Mouse (Mus musculus) cerebellum, adult 8-10 months (tissue): ENCODE measurements around the gene Plcd3.

Experiments
- DNase-seq: peaks from one replicate; pipeline ENCODE4 v3.0.0; 2022

The Plcd3 gene

DNA sequence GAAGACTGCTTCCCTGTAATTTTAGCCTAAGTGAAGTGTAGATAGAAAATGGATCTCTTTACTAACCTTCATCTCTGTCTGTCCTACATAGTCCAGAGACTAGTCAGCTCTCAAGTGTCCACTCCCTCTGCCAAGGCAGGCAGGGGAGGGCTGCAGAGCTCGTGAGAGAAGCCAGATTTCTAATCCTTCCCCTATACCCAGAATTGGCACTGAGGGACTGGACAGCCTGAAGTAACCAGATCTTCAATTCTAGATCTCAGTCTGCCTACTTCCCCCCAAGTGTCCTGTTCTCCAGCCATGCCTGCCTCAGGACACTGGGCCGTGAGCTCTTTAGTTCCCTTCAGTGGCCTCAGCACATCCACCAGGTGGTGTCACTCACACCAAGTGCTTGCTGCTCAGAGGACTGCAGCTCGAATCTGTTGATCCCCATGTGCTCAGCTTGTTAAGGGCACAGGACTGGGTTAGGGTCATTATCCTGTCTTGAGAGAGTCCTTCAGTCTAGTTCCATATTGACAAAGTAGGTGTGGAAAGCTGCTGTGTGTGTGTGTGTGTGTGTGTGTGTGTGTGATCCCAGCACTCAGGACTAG lies 42.9 kb downstream of the Plcd3 start:
- DNase-seq: no peak

DNA sequence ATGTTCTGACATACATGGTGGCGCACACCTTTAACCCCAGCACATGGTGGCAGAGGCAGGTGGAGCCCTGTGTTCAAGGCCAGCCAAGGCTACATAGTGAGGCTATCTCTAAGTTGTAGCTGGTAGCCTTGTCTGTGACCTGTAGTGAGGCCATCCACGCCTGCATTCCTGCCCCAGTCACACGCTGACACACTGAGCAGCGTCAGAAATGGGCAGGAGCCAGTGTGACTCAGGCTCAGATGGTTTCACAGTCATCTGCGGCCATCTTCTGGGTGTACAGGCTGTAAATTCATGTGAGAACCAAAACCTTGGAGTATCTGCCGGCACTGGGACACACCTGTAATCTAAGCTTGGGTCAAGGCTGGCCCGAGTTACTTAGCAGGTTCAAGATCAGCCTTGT lies 44.8 kb downstream of the Plcd3 start:
- DNase-seq: no peak

DNA sequence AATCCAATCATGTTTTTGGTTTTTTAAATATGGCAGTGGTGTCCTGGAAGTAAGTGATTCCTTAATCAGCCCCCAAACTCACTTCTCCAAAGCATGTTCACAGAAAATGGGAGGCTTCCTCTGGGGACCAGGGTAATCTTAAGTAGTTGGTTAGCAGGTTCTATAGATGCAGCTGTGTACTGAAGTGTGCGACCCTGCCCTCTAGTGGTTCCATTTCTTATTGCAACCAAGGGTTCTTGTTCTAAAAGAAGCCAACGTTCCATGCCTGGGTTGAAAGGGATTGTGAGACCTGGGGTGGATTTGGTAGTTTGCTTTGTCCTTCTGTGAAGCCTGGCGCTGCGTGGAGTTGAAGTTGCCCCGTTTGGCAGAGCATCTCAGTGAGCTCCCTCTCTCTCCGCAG lies 46.7 kb downstream of the Plcd3 start:
- peak; percentile 78 for DNase-seq

DNA sequence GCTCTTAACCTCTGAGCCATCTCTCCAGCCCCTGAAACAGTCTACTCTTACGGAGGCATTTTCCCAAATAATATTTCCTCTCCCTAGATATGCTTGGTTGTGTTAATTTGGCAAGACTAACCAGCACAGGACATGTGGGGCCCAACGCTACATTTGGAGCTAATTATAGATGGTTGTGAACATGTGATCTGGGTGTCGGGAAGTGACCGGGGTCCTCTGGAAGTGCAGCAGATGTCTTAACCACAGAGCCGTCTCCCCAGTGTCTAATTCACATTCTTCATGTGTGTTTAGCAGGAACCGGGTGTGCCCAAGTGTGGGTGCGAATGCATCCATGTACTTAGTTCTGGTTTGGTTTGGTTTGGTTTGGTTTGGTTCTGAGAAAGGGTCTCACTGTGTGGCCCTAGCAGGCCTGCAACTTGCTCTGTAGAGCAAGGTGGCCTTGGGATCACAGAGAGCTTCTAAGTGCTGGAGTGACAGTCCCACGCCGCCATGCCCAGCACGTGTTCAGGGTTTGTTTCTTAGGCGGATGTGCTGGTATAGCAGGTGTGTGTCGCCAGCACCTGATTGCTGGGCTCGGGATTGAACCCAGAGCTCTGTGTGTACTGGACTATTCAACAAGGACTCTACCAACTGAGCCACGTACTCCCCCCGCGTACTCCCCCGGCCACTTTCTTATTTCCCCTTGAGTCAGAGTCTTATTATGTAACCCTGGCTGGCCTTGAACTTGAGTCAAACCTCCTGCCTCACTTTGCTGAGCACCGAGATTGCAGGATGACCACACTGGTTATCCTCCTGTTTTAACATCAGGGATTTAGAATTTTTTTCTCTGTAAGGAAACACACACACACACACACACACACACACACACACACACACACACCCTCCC lies 48.0 kb downstream of the Plcd3 start:
- DNase-seq: no peak

DNA sequence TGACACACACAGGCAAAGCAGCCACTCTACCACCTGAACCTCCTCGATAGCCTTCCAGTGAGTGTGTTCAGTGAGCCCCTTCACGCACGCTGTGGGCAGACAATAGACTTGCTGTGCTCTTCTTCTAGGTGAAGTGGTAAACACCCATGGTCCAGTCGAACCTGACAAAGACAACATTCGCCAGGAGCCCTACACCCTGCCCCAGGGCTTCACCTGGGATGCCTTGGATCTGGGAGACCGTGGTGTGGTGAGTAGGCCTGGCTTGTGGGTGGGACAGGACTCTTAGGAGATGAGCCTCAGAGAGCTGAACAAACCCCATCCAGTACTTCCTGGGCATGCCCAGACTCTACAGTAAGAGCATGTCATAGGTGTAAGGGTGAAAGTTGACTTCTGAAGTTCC lies 49.4 kb downstream of the Plcd3 start:
- no peak for DNase-seq

DNA sequence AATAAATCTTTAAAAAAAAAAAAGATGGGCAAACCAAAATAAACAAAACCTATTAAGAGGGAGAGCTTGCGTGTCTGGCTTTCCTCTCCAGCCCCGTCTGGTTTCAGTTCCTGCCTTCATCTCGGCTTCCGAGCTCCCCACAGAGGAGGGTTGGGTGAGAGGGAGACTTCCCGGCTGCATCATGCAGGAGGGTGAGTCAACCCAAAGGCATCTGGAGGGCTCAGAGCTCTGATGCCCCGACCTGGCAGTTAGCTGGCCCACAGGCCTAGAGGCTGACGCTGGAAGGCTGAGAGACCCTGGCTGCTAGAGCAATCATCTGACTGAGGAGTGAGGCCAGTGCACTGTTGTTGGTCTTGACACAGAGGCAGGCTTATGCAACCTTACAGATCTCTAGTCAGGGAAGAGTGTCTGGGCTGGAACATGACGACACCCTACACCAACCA lies 50.2 kb downstream of the Plcd3 start:
- peak; percentile 33 for DNase-seq

DNA sequence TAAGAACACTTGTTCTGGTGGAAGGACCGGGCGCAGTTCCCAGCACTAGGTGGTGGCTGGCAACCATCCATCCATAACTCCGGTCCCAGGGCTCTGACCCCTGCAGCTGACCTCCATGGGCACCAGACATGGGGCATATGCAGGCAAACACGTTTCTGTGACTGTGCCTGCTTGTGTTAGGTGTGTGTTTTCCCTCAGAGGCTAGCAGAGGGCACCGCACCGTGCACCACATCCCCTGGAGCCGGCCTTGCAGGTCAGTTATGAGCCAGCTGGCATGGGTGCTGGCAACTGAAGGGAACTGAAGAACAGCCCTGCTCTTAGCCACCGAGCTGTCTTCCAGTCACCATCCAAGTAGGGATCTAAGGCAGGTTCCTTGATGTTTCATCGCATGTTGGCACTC lies 51.3 kb downstream of the Plcd3 start:
- peak; percentile 46 for DNase-seq

DNA sequence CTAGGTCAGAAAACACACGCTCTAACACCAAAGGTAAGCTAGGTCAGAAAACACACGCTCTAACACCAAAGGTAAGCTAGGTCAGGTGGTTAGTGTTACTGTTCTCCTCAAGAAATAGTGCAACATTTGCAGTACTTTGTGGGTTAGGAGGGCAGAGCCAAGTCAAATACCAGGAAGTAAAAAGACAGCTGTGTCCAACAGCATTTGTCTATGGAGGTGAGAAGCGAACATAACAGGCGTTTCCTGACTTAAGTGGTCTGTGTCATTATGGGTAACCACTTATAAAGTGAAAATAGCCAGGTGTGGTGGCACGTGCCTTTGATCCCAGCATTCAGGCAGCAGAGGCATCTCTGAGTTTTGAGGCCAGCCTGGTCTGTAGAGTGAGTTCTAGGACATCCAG lies 51.8 kb downstream of the Plcd3 start:
- no peak for DNase-seq

DNA sequence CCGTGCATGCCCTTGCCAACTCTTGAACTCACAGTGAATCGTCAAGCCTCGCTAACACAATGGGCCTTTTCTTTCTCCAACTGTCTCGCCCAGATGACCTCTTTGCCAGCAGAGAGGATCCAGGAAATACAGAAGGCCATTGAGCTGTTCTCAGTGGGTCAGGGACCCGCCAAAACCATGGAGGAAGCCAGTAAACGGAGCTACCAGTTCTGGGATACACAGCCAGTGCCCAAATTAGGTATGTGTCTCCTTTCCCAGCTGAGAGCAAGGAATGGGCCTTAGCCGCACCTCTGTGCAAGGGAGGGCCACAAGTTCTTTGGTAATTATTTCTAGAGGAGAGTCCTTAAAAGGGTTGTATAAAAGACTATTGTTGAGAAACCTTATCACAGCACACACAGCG lies 55.2 kb downstream of the Plcd3 start:
- no peak for DNase-seq

DNA sequence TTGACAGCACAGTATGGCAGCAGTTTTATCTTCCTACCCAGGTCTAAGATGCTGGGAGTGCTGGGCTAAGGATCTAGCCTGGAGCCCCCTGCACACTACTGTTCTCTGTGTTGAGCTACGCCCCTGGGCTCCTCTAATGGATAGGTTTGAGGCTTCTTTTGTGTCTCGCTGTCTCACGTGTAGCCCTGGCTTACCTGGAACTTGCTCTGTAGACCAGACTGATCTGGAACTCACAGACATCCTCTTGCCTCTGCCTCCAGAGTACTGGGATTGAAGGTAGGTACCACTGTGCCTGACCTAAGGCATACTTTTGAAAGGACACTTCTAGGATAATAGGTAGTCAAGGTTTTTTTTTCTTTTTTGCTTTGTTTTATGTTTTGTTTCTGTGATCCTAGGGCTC lies 57.5 kb downstream of the Plcd3 start:
- no peak for DNase-seq

DNA sequence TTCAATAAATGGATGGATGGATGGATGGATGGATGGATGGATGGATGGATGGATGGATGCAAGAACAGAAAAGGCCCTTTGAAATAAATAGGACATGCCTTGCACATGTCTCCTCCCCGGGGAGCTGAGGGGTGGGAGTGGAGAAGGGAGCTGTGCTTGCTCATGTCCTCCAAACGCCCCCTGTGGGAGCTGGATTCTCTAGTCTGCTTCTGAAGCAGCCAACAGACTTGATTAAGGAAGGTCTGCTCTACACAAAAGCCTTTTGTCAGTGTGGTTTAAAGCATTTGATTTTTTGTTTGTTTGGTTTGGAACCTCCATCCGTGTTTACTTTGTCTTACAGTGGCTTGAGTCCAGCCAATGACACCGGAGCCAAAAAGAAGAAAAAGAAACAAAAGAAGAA lies 58.6 kb downstream of the Plcd3 start:
- no peak for DNase-seq

DNA sequence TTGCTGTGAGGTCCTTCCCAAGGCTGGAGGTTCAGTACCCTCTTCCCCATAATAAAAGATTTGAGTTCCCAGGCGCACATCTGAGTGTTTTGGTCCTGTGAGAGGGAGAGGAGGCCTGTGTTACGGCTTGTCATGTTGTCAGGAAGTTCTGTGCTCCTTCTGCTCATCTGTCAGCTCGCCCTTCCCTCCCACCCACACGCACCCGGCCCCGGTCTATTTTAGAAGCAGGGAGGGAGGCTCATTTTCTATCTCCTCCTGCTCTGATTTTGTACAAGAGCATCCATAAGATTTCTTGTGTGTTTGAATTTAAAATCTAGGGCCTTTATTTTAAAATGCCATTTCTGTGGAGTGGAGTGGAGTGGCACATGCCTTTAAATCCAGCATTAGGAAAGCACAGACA lies 63.4 kb downstream of the Plcd3 start:
- DNase-seq: no peak

DNA sequence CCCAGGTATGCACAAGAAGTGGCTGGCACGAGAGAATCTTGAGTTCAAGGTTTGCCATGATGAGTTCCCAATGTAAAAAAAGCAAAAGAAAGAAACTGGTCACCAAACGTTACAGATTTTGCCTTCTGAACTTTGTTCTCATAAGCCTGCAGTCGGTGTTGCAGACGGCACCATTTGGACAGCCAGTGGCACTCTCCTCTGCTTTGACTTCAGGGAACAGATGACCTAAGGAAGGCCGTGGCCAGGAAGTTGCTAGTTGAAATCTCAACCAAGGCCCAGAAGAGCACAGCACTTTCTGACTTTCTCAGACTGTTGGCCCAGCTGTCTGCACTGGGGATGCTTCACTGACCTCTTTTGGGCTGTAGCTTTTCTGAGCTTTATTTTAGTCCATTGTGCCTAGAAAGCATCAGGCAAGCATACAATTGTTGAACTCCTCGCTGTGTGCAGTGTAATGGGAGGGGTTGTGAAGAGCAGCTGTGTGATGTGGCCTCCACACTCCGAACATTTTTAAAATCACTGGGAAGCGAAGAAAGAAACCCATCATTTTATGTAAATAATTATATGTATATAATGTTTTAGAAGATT lies 64.5 kb downstream of the Plcd3 start:
- no peak for DNase-seq

DNA sequence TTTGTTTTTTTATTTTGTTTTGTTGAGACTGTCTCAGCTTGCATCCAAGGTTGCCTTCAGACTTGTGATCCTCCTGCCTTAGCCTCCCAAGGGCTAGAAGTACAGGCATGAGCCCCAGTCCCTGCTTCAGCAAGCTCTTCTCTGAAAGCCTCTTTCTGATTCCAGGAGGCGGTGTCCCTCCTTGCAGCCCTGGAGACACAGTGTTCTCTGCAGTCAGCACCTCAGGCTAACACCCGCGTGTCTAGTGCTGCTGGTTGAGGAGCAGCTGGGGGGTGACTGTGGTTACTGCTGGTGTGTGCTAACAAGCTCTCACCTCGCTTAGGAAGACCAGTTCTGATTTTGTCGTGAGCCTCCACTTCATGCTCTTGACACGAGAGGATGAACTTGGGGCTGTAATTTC lies 66.5 kb downstream of the Plcd3 start:
- DNase-seq: no peak

DNA sequence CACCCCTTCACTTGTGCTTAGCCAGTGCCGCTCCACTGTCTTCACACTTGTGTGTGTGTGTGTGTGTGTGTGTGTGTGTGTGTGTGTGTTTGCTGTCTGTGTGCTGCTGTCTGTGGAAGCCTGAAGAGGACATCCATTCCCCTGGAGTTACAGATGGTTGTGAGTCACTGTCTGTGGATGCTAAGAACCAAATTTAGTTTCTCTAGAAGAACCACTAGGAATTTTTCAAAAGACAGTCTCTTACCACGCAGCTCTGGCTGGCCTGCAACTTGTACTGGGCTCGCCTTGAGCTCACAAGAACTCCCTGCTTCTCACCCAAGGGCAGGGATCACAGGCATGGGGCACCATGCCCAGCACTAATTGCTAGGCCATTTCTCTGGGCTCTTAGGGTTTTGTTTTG lies 68.4 kb downstream of the Plcd3 start:
- DNase-seq: no peak

DNA sequence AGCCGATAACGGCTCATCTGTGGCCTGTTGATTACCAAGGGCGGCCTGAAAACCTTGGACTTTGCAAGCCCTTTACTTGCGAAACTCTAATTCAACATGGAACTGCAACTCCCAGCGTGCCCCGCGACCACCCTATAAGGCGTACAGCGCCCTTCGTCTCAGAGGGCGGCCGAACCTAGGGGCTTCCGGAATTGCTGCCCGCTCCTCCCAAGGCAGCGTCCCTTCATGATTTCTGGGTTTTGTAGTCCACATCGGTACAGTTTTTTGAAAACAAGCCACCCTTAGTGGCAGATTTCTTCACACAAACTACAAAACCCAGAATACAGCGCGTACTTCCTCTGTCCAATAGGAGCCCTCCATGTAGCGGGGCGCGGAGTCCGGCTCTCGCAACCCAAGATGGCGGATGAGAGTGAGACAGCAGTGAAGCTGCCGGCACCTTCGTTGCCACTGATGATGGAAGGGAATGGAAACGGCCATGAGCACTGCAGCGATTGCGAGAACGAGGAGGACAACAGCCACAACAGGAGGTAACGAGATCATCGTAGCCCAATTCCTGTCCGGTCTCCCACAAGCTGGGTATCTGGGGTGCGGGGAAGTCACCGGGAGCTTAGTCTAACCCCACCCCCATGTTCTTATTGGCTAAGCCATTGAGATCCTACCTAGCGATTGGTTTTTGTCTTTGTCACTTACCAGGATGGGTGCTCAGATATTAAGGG lies 73.1 kb downstream of the Plcd3 start, which contains the start of the genes Nmt1 and Dcakd:
Gene Nmt1 (plus strand): TSS at position 15 of the 716 bp plus-strand sequence.
Gene Dcakd (minus strand): TSS at position 158 of the 716 bp plus-strand sequence.
- peak; percentile 94 for DNase-seq

DNA sequence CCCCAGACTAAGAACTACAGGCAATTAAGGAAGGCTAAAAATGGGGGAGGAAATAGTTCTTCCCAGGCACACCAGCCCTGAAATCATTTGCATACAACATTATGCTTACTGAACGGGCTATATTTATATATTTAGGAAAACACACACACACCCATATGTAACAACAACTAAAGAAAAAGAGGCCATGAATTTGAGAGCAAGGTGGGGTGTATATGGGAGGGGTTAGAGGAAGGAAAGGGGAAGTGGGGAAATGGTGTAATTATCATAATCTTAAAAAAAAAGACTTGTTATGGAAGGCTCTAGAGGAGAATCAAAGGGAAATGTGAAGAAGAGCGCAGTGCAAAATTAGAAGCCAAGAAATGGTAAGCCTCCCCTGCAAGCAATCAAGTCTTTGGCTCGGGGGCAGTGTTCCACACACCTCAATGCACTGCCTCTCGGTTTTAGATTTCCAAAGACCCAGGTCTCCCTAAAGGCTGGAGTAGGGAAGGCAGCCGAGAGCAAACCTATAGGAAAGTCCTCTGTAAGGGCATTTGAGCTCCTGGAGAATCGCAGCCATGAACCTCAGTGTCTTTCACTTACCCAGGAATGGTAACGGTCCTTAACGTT lies 73.8 kb downstream of the Plcd3 start:
- DNase-seq: no peak

DNA sequence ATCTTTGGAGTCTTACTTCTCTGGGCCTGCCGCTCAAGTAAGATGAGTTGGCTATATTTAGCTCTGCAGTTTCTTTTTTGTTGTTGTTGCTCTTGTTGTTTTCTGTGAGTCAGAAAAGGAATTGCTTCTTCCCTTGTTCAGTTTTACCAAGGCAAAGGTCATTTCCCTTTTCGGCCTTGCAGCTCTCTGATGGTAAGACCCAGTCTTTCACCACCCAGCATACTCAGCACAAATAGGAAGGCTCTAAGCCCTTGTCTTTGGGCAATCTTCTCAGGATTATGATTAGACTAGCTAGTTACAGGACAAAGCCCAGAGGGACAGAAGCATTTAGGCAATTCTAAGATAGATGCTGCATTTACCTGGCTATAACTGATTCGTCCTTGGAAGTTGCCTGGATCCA lies 74.6 kb downstream of the Plcd3 start:
- no peak for DNase-seq

DNA sequence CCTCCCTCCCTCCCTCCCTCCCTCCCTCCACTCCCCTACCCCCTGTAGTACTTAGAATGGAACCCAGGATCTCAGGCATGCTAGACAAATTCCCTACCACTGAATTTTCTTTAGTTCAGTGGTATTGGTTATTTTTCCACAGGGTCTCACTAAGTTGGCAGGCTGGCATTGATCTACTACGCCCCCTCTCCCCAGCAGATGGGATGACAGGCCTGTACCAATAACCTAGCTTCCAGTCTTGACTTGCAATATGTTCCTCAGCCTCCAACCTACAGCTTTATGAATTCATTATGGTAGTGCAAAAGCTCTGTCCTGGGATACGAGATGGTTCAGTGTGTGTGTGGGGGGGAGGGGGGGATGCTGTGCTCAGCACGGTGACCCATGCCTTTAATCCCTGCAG lies 77.5 kb downstream of the Plcd3 start:
- no peak for DNase-seq

DNA sequence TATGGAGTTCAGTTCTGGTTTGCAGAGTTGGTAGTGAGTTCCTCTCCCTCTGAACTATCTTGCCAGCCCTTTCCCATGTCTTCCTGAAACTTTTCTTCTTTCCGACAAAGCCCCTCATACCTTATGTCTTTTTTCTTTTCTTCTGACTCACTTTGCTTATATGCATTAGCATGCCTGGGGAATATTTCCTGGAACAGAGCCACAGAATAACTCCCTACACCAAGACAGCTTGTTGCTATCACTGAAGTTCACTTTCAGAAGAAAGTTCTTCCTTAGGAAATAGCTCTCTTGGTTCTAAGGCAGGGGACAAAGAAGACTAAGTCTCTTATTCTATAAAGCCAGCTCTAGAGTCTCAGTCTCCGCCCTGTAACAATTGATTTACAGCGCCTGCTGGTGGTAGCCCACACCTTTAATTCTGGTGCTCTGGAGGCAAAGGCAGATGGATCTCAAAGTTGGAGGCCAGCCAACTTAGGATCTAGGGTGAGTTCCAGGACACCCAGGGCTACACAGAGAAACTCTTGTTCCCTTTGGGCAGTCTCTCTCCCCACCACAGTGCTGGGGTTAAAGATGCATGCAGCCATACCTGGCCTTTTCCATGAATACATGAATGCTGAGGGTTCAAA lies 80.6 kb downstream of the Plcd3 start:
- DNase-seq: no peak
